Mouse (Mus musculus): ENCODE results near the gene Gkap1.

The Gkap1 gene

DNA sequence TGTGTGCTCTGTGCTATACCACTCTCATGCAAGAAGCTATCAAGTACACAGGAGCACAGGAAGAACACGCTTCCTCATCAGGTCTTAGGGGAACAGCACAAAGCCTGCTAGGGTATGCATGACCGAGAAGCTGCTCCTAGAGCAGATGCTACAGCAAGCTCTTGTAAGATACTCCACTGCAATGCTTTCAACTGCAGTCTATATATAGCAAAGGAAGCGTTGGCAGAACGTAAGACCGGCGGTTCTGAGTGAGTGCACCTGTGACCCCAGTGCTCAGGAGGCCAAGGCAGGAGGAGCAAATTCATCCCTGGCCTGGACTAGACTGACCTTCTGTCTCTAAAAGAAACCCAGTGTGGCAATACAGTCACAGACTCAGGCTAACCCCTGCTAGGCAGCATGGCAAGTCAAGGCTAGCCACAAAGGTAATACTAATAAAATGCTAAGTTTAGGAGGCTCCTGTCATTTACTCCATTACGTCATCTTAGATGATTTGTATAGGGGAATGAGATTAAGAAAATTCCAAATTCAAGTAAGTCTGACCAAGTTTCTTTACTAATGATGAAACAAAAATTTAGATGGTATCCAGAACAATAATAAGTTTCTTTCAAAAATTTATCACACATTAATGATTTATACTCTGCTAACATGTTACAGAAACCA is 77.4 kb downstream of the Gkap1 start:
- DNase-seq: no peak

DNA sequence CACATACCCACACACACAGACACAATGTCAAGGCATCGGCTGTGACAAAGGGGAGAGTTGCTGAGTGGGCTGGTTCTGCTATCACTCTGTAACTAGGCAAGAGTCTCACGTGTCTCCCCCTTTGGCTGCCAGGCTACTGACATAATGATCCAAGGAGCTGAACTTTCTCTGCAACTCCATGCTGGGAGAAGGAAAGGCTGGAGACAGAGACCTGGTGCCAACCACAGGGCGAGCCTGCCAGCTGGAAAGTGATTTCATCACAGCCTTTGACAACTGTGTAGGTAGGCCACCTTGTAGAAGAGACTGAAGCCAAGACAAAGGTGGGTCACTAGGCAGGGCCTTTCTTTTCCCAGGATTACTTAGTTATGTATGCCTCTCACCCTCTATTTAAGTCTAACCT is 78.3 kb downstream of the Gkap1 start:
- DNase-seq: no peak

DNA sequence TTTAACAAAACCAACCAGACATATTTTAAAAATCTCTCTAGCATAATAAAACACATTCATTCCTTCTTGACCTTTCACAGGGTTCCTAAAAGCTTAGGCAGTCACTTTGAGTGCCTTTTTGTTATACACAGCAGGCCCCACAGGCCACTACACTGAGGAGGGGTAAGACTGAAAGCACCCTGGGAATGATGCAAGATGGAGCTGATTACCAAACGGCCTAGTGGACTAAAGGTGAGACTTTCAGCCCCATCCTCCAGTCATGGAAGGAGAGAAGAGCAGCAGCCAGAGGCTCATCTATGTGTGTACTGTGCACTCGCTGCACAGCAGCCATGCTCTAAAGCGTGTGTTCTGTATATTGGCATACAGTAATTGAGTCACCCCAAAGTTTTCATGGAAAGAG is 80.6 kb downstream of the Gkap1 start:
- no peak for DNase-seq

DNA sequence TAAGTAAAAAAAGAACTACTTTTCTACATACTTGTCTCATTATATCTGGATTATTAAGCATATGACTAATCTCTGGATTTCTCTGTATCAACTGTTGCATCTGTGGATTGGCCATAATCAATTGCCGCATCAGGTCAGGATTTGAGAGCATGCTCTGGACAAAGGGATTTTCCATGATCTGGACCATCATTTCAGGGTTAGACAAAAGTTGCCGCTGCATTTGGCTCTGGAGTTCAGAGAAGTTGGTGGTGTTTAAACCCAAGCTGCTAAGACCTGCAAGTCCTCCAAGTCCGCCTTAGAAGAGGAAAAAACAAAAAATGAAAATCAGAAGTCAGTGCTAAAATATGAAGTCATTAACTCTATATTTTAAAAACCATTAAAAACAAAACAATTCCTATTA is 82.3 kb downstream of the Gkap1 start:
- no peak for DNase-seq

DNA sequence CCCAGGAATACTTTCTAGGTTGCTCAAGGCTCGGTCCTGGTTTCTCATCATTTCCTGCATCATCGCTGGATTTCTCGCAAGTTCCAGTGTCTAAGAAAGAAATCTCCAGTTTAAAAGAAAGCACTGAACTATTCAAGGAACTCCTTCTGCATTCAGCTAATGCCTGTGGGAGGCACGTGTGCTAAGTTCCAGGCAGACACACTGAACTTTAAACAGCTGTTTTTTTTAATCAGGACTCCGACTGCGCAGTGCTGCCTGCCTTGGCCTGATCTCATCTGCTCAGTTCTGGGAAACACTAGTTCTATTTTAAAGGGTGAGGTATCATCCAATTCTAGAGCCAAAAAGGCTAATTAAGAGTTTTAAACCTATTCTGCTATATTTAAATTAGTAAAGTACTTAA is 83.4 kb downstream of the Gkap1 start:
- no peak for DNase-seq

DNA sequence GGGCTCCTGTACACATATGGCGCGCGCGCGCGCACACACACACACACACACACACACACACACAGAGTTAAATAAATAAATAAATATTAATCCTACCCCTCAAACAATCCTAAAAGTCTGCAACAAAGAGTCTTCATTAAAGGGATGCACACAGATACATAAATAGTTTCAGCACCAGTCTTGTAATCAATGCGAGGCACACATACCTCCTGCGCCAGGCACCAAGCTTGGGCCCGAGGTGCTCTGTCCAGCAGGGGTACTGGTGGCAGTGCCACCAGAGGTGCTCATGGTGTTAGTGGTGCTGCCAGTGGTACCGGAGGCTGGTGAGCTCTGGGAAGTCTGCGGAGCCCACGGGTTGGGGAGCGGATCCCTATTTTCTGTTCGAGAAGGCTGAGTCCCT is 84.0 kb downstream of the Gkap1 start:
- DNase-seq: no peak

DNA sequence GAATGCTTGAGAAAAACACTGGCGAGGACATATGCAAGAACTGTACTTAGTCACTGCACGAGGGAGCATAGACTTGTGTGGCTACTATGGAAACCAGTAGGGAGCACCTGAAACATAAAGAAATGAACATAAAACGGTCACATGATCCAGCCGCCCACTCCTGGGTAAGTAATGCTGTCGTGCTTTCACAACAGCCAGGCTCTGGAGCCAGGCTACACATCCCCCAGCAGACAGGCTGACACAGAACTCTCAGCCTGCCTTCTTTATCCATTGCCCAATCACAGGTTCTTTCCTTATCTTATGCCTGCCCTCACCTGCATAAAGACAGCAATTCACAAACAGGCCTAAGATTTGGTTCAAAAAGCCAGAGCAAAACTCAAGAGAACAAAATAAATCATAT is 86.0 kb downstream of the Gkap1 start:
- DNase-seq: no peak

DNA sequence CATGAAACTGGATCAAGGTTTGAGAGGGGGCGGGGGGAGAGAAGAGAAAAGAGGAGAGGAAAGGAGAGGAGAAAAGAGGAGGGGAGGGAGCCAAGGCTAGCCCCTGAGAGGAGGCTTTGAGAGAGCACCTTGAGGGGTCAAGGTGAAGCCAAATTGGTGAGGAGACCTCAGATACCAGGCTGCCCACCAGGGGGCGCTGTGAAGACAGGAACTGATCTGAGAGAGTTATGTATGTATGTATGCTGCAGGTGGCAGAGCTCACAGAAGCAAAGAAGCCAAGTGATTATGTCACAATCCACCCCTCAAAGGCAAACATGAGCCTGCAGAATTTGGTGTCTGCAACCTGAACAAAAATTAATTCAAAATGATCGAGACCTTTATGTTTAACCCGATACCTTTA is 87.1 kb downstream of the Gkap1 start:
- peak; percentile 68 to 74 for DNase-seq

DNA sequence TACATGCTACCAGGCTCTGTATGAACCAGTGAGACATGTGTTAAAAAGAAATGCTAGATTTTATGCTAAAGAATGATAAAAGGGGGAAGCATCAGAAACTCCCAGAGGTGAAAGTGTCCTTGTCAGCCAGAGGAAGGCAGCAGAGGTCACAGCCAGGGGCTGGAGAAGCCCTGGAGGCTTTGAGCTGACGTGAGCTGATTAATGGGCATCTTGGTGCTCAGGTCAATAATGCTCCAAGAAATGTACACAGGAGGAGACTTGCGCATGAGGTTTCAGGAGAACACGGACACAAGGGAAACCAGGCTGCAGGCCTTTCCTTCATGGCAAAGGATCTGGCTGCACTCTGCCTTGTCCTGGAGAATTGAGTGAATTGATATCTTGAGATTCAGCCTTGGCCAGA is 87.7 kb downstream of the Gkap1 start:
- no peak for DNase-seq

DNA sequence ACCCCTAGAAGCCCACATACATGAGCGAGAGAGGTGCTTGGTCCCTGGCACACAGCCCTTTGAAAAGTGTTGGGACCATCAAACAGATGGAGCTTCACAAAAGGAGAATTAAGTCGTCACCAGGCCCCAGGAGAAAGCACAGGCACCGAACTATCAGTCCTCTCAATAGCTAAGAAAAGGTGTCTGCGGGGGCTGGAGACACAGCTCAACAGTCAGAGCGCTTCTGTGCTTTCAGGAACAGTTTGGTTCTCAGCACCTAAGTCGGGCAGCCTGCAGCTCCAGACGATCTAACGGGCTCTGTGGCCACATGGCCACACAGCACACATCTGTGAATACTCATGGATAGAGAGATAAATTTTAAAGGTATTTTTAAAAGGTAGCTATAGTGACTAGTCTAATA is 89.2 kb downstream of the Gkap1 start:
- DNase-seq: no peak

DNA sequence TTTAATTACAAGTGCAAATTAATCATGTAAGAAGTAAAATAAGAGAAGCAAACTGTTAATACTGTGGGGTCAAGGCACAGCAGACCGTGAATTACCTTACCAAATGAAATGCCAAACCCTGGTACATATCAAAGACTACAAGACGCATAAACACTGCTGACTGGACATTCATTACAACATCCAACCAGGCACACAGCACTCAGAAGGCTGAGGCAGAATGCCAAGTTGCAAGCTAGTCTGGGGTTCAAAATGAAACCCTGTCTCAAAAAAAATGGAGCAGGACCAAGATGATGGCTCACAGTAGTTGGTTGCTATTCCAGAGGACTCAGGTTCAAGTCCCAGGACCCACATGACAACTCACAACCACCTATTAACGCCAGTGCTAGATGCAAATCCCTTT is 91.4 kb downstream of the Gkap1 start:
- DNase-seq: no peak
